Mouse (Mus musculus) thymus, postnatal 0 days (tissue): ENCODE measurements around the gene Cd55. TPM values are rescaled to one million over a fixed set of nuclear protein-coding genes. Genes with fewer than 3 reads are reported as not detected.
"Not testable (repeated sequence)": the region's sequence is repeated elsewhere in the genome, so short reads cannot be mapped to it uniquely, and the experiment has no call there.

Experiments used
- DNase-seq: peaks from one replicate; pipeline ENCODE4 v3.0.0-alpha.2; 2015; ENCODE audit warnings: low spot score
- polyA plus RNA-seq: library from polyadenylated mRNA; unstranded; fragments of >200 nt; fragmentation: Nextera tagmentation; extraction: Ambion mirVana; gene quantifications from 2 replicates; pipeline ENCODE4 v1.2.1, GENCODE M21; 2015

Cd55 gene
- polyA plus RNA-seq, 1 experiment from 2014 or later: 4.5 TPM

- not testable (repeated sequence) for DNase-seq
Measured at GRCm38 (mm10) chr1:130427175-130427853, 35.2 kb downstream of the Cd55 start.

GRCm38 (mm10) chr1:130422664-130423111, 39.9 kb downstream of the Cd55 start, which contains the start of gene Cd55b:
Cd55b (minus strand) TSS chr1:130423009.
- DNase-seq: no peak

- DNase-seq: not testable (repeated sequence)
Measured at GRCm38 (mm10) chr1:130422033-130422432, 40.5 kb downstream of the Cd55 start.

- not testable (repeated sequence) for DNase-seq
Measured at GRCm38 (mm10) chr1:130397109-130397508, 65.4 kb downstream of the Cd55 start.

Other genes starting within 250 kb of the Cd55 start
- 0.20 TPM in 1 of 2 replicates, not detected in the other for gene Cd55b, start 39.7 kb downstream of the Cd55 start, polyA plus RNA-seq
- gene Zp3r, start 166.9 kb upstream of the Cd55 start, polyA plus RNA-seq: not detected in 2 replicates
- gene C4bp, start 198.9 kb upstream of the Cd55 start, polyA plus RNA-seq: 0.34 TPM in 1 of 2 replicates, not detected in the other